Mouse (Mus musculus): Measurements from ENCODE around the gene Ubr2. TPM values are rescaled to one million over a fixed set of nuclear protein-coding genes. Genes with fewer than 3 reads are reported as not detected.
A peak's percentile ranks its signal among the peaks of the same experiment; 100 is the strongest.

Ubr2 gene
- total RNA-seq, 2 experiments from 2014 or later: 68.8 to 77.6 TPM

- no peak for DNase-seq
These were observed 81.1 kb downstream of the Ubr2 start for GRCm38 (mm10) chr17:46929277-46929676.

- DNase-seq: no peak
These were observed 82.6 kb downstream of the Ubr2 start for GRCm38 (mm10) chr17:46927781-46928180.

GRCm38 (mm10) chr17:46926941-46927340 lies 83.4 kb downstream of the Ubr2 start:
- no peak for DNase-seq

- no peak for DNase-seq
These were observed 84.2 kb downstream of the Ubr2 start for GRCm38 (mm10) chr17:46926192-46926591.

- no peak for DNase-seq
These were observed 89.5 kb downstream of the Ubr2 start for GRCm38 (mm10) chr17:46920855-46921254.

GRCm38 (mm10) chr17:46918951-46919350 lies 91.4 kb downstream of the Ubr2 start:
- no peak for DNase-seq

GRCm38 (mm10) chr17:46915129-46915528 lies 95.2 kb downstream of the Ubr2 start:
- no peak for DNase-seq

GRCm38 (mm10) chr17:46912331-46912730 lies 98.0 kb downstream of the Ubr2 start:
- no peak for DNase-seq

- no peak for DNase-seq
These were observed 100.2 kb downstream of the Ubr2 start, which contains the start of gene Prph2 for GRCm38 (mm10) chr17:46910186-46910585. Prph2 (plus strand) TSS chr17:46910459.

GRCm38 (mm10) chr17:46903876-46904490 lies 106.4 kb downstream of the Ubr2 start:
- peak; percentile 81 to 89 for DNase-seq

GRCm38 (mm10) chr17:46900941-46901340 lies 109.4 kb downstream of the Ubr2 start:
- DNase-seq: no peak

- peak in 1 of 2 experiments; percentile 51 for DNase-seq
These were observed 113.0 kb downstream of the Ubr2 start for GRCm38 (mm10) chr17:46897221-46897950.

GRCm38 (mm10) chr17:46895426-46895825 lies 114.9 kb downstream of the Ubr2 start:
- DNase-seq: peak; percentile 47 to 73

GRCm38 (mm10) chr17:46890843-46891594 lies 119.3 kb downstream of the Ubr2 start:
- DNase-seq: peak; percentile 50 to 65

GRCm38 (mm10) chr17:46890116-46890815 lies 120.1 kb downstream of the Ubr2 start, which contains the start of gene Tbcc:
Tbcc (plus strand) TSS chr17:46890684.
- DNase-seq: peak; percentile 97 to 98

GRCm38 (mm10) chr17:46889450-46890084 lies 120.8 kb downstream of the Ubr2 start:
- DNase-seq: peak; percentile 85 to 88

GRCm38 (mm10) chr17:46888511-46889212 lies 121.7 kb downstream of the Ubr2 start:
- peak; percentile 59 to 65 for DNase-seq

GRCm38 (mm10) chr17:46885910-46886643 lies 124.3 kb downstream of the Ubr2 start:
- DNase-seq: no peak

- DNase-seq: no peak
These were observed 125.0 kb downstream of the Ubr2 start for GRCm38 (mm10) chr17:46885218-46885909.

GRCm38 (mm10) chr17:46884766-46885165 lies 125.6 kb downstream of the Ubr2 start:
- DNase-seq: no peak

Data from heart, adult 18-20 months (tissue).